Mouse (Mus musculus) MEL (cell line): ENCODE results near the gene Washc4. TPM values are rescaled to one million over a fixed set of nuclear protein-coding genes. Genes with fewer than 3 reads are reported as not detected.

Experiments
- DNase-seq: peaks from one replicate; pipeline ENCODE4 v3.0.0; 2011; ENCODE audit warnings: low read depth, low spot score
- H3K27ac ChIP-seq: 2 replicates; pipeline ENCODE4 v1.5.1; 2012; ENCODE audit warnings: low read depth, mild to moderate bottlenecking, control low read depth, low read length, moderate library complexity; ENCODE audit not compliant: control insufficient read depth
- H3K27me3 ChIP-seq, 2 experiments: fragments of 150-350 bp in 1 of 2; sonication (generic) in 1 of 2; 2 replicates each; pipeline ENCODE4 v1.6.1; 2012; ENCODE audit warnings: low read length in 2 of 2, mild to moderate bottlenecking in 2 of 2, improper control_type of control experiment in 1 of 2, moderate library complexity in 1 of 2; ENCODE audit not compliant: insufficient read depth in 2 of 2, control insufficient read depth in 1 of 2
- H3K36me3 ChIP-seq, 2 experiments: 2 replicates each; pipeline ENCODE4 v1.6.1; 2012 to 2014; ENCODE audit warnings: low read length in 2 of 2, improper control_type of control experiment in 1 of 2, inconsistent platforms in 1 of 2, mild to moderate bottlenecking in 1 of 2; ENCODE audit not compliant: insufficient read depth in 2 of 2, control insufficient read depth in 1 of 2
- H3K4me1 ChIP-seq, 2 experiments: fragments of 150-350 bp in 1 of 2; sonication (generic) in 1 of 2; 2 replicates each; pipeline ENCODE4 v1.6.1; 2012; ENCODE audit warnings: low read length in 2 of 2, improper control_type of control experiment in 1 of 2, mild to moderate bottlenecking in 1 of 2; ENCODE audit not compliant: insufficient read depth in 2 of 2, control insufficient read depth in 1 of 2
- H3K4me3 ChIP-seq, 2 experiments: fragments of 150-350 bp in 1 of 2; sonication (generic) in 1 of 2; 2 replicates each; pipeline ENCODE4 v1.5.1; 2012; ENCODE audit warnings: low read depth in 2 of 2, low read length in 2 of 2, mild to moderate bottlenecking in 2 of 2, moderate library complexity in 2 of 2, control low read depth in 1 of 2, improper control_type of control experiment in 1 of 2; ENCODE audit not compliant: control insufficient read depth in 1 of 2, insufficient read depth in 1 of 2
- H3K79me2 ChIP-seq: 2 replicates; pipeline ENCODE4 v1.6.1; 2012; ENCODE audit warnings: mild to moderate bottlenecking, low read length, moderate library complexity; ENCODE audit not compliant: control insufficient read depth, poor library complexity, insufficient read depth
- H3K9ac ChIP-seq: 2 replicates; pipeline ENCODE4 v1.6.1; 2012; ENCODE audit warnings: low read depth, mild to moderate bottlenecking, control low read depth, low read length, moderate library complexity; ENCODE audit not compliant: control insufficient read depth, poor library complexity, severe bottlenecking
- H3K9me3 ChIP-seq: fragments of 150-350 bp; sonication (generic); replicated peaks from 2 replicates; pipeline ENCODE4 v1.6.1; 2012; ENCODE audit warnings: mild to moderate bottlenecking, low read length, improper control_type of control experiment, moderate library complexity; ENCODE audit not compliant: insufficient read depth
- BHLHE40 ChIP-seq: IDR thresholded peaks from 2 replicates; pipeline ENCODE4 v1.6.1; 2012; ENCODE audit warnings: low read depth, mild to moderate bottlenecking, inconsistent platforms, low read length, improper control_type of control experiment, borderline replicate concordance
- CHD2 ChIP-seq: IDR thresholded peaks from 2 replicates; pipeline ENCODE4 v1.6.1; 2011; ENCODE audit warnings: low read length, improper control_type of control experiment
- CTCF ChIP-seq, 3 experiments: IDR thresholded peaks in 2 of 3; conservative IDR thresholded peaks in 1 of 3; 2 replicates each; pipeline ENCODE4 v1.5.1; 2011 to 2012; ENCODE audit warnings: low read length in 3 of 3, low read depth in 2 of 3, mild to moderate bottlenecking in 2 of 3, improper control_type of control experiment in 1 of 3, inconsistent platforms in 1 of 3, mixed read lengths in 1 of 3, moderate library complexity in 1 of 3; ENCODE audit not compliant: control insufficient read depth in 1 of 3, insufficient read depth in 1 of 3, poor library complexity in 1 of 3, severe bottlenecking in 1 of 3
- E2F4 ChIP-seq: IDR thresholded peaks from 2 replicates; pipeline ENCODE4 v1.6.1; 2011; ENCODE audit warnings: low read depth, low read length, improper control_type of control experiment, borderline replicate concordance
- ELF1 ChIP-seq: IDR thresholded peaks from 2 replicates; pipeline ENCODE4 v1.6.1; 2014; ENCODE audit warnings: low read depth, mild to moderate bottlenecking, inconsistent platforms, low read length, improper control_type of control experiment, moderate library complexity
- EP300 ChIP-seq, 2 experiments: IDR thresholded peaks; 2 replicates each; pipeline ENCODE4 v1.6.1; 2011; ENCODE audit warnings: improper control_type of control experiment in 2 of 2, low read length in 2 of 2, low read depth in 1 of 2, mild to moderate bottlenecking in 1 of 2
- ETS1 ChIP-seq: IDR thresholded peaks from 2 replicates; pipeline ENCODE4 v1.6.1; 2012; ENCODE audit warnings: low read depth, mild to moderate bottlenecking, inconsistent platforms, low read length, improper control_type of control experiment, moderate library complexity
- GABPA ChIP-seq: IDR thresholded peaks from 2 replicates; pipeline ENCODE4 v1.6.1; 2012; ENCODE audit warnings: low read depth, mild to moderate bottlenecking, inconsistent platforms, low read length, improper control_type of control experiment, moderate library complexity
- HCFC1 ChIP-seq: IDR thresholded peaks from 2 replicates; pipeline ENCODE4 v1.6.1; 2012; ENCODE audit warnings: low read depth, mild to moderate bottlenecking, inconsistent platforms, low read length, improper control_type of control experiment, moderate library complexity
- JUND ChIP-seq: IDR thresholded peaks from 2 replicates; pipeline ENCODE4 v1.6.1; 2011; ENCODE audit warnings: low read depth, mild to moderate bottlenecking, improper control_type of control experiment, low read length
- KAT2A ChIP-seq: conservative IDR thresholded peaks from 2 replicates; pipeline ENCODE4 v1.6.1; 2012; ENCODE audit warnings: low read depth, low read length, improper control_type of control experiment, inconsistent platforms
- MAFK ChIP-seq: IDR thresholded peaks from 2 replicates; pipeline ENCODE4 v1.6.1; 2011; ENCODE audit warnings: low read depth, mild to moderate bottlenecking, low read length, improper control_type of control experiment, borderline replicate concordance
- MAX ChIP-seq: IDR thresholded peaks from 2 replicates; pipeline ENCODE4 v1.6.1; 2011; ENCODE audit warnings: low read length, improper control_type of control experiment
- MAZ ChIP-seq: IDR thresholded peaks from 2 replicates; pipeline ENCODE4 v1.6.1; 2012; ENCODE audit warnings: low read depth, mild to moderate bottlenecking, inconsistent platforms, low read length, improper control_type of control experiment
- MEF2A ChIP-seq: IDR thresholded peaks from 2 replicates; pipeline ENCODE4 v1.6.1; 2014; ENCODE audit warnings: low read depth, mild to moderate bottlenecking, inconsistent platforms, low read length, improper control_type of control experiment; ENCODE audit not compliant: poor library complexity, insufficient replicate concordance, severe bottlenecking; ENCODE audit errors: extremely low read depth
- MXI1 ChIP-seq: IDR thresholded peaks from 2 replicates; pipeline ENCODE4 v1.6.1; 2011; ENCODE audit warnings: mild to moderate bottlenecking, low read depth, low read length, improper control_type of control experiment
- MYB ChIP-seq: IDR thresholded peaks from 2 replicates; pipeline ENCODE4 v1.6.1; 2011; ENCODE audit warnings: mild to moderate bottlenecking, low read depth, low read length, improper control_type of control experiment
- MYC ChIP-seq: IDR thresholded peaks from 2 replicates; pipeline ENCODE4 v1.6.1; 2011; ENCODE audit warnings: low read depth, mild to moderate bottlenecking, low read length, improper control_type of control experiment, moderate library complexity
- NRF1 ChIP-seq: IDR thresholded peaks from 2 replicates; pipeline ENCODE4 v1.6.1; 2014; ENCODE audit warnings: low read depth, mild to moderate bottlenecking, inconsistent platforms, low read length, improper control_type of control experiment, moderate library complexity; ENCODE audit not compliant: poor library complexity, insufficient read depth, severe bottlenecking
- POLR2A ChIP-seq, 2 experiments: IDR thresholded peaks; 2 replicates each; pipeline ENCODE4 v1.6.1; 2011 to 2012; ENCODE audit warnings: low read length in 2 of 2, mild to moderate bottlenecking in 2 of 2, control low read depth in 1 of 2, improper control_type of control experiment in 1 of 2, low read depth in 1 of 2, moderate library complexity in 1 of 2; ENCODE audit not compliant: control insufficient read depth in 1 of 2, insufficient read depth in 1 of 2, poor library complexity in 1 of 2
- POLR2AphosphoS5 ChIP-seq: IDR thresholded peaks from 2 replicates; pipeline ENCODE4 v1.6.1; 2012; ENCODE audit warnings: low read depth, borderline replicate concordance, mild to moderate bottlenecking, inconsistent platforms, low read length, moderate library complexity, mixed read lengths
- RAD21 ChIP-seq: IDR thresholded peaks from 2 replicates; pipeline ENCODE4 v1.6.1; 2011; ENCODE audit warnings: mild to moderate bottlenecking, low read depth, low read length, improper control_type of control experiment
- RCOR1 ChIP-seq: IDR thresholded peaks from 2 replicates; pipeline ENCODE4 v1.6.1; 2012; ENCODE audit warnings: low read depth, mild to moderate bottlenecking, inconsistent platforms, low read length, improper control_type of control experiment
- SIN3A ChIP-seq: IDR thresholded peaks from 2 replicates; pipeline ENCODE4 v1.6.1; 2012; ENCODE audit warnings: low read length, improper control_type of control experiment, inconsistent platforms
- SMC3 ChIP-seq: IDR thresholded peaks from 2 replicates; pipeline ENCODE4 v1.6.1; 2011; ENCODE audit warnings: low read depth, low read length, improper control_type of control experiment
- TAL1 ChIP-seq: IDR thresholded peaks from 2 replicates; pipeline ENCODE4 v1.6.1; 2012; ENCODE audit warnings: mild to moderate bottlenecking, inconsistent platforms, low read length, moderate library complexity, mixed read lengths
- TCF12 ChIP-seq: IDR thresholded peaks from 2 replicates; pipeline ENCODE4 v1.6.1; 2014; ENCODE audit warnings: low read depth, mild to moderate bottlenecking, inconsistent platforms, low read length, improper control_type of control experiment, moderate library complexity
- UBTF ChIP-seq: IDR thresholded peaks from 2 replicates; pipeline ENCODE4 v1.6.1; 2012; ENCODE audit warnings: low read depth, mild to moderate bottlenecking, inconsistent platforms, low read length, improper control_type of control experiment, moderate library complexity, borderline replicate concordance; ENCODE audit not compliant: insufficient read depth
- USF1 ChIP-seq: IDR thresholded peaks from 2 replicates; pipeline ENCODE4 v1.6.1; 2014; ENCODE audit warnings: low read depth, mild to moderate bottlenecking, inconsistent platforms, low read length, improper control_type of control experiment, moderate library complexity
- USF2 ChIP-seq, 2 experiments: IDR thresholded peaks; 2 replicates each; pipeline ENCODE4 v1.6.1; 2011 to 2012; ENCODE audit warnings: improper control_type of control experiment in 2 of 2, low read length in 2 of 2, borderline replicate concordance in 1 of 2, inconsistent platforms in 1 of 2, low read depth in 1 of 2, mild to moderate bottlenecking in 1 of 2; ENCODE audit not compliant: insufficient read depth in 1 of 2
- ZC3H11A ChIP-seq: IDR thresholded peaks from 2 replicates; pipeline ENCODE4 v1.6.1; 2012; ENCODE audit warnings: low read depth, mild to moderate bottlenecking, inconsistent platforms, low read length, improper control_type of control experiment
- ZKSCAN1 ChIP-seq: IDR thresholded peaks from 2 replicates; pipeline ENCODE4 v1.6.1; 2012; ENCODE audit warnings: low read depth, mild to moderate bottlenecking, inconsistent platforms, low read length, improper control_type of control experiment, moderate library complexity
- ZMIZ1 ChIP-seq: IDR thresholded peaks from 2 replicates; pipeline ENCODE4 v1.6.1; 2012; ENCODE audit warnings: low read depth, mild to moderate bottlenecking, inconsistent platforms, low read length, improper control_type of control experiment, moderate library complexity
- ZNF384 ChIP-seq: IDR thresholded peaks from 2 replicates; pipeline ENCODE4 v1.6.1; 2012; ENCODE audit warnings: low read depth, mild to moderate bottlenecking, inconsistent platforms, low read length, improper control_type of control experiment
- polyA plus RNA-seq, 2 experiments: library from polyadenylated mRNA; stranded (reverse) in 1 of 2; unstranded in 1 of 2; fragments of >175 nt in 1 of 2; fragments of >200 nt in 1 of 2; gene quantifications; 2 replicates each; pipeline versions ENCODE4 v1.2.1 to v1.2.4; 2012; ENCODE audit warnings: low replicate concordance in 2 of 2, low read depth in 1 of 2; ENCODE audit not compliant: insufficient read length in 2 of 2, insufficient read depth in 1 of 2, missing spikeins in 1 of 2
- total RNA-seq: library from RNA; depleted of rRNA; stranded (reverse); fragments of 300-350 nt; gene quantifications from 2 replicates; pipeline ENCODE4 v1.2.3, GENCODE M21; 2012; rRNA removed

The Washc4 gene
- 16.2 and 18.5 TPM in 2 replicates for total RNA-seq
- polyA plus RNA-seq: 10 to 100 TPM in 1 of 2 experiments, not detected in 1; 13.6 TPM

DNA sequence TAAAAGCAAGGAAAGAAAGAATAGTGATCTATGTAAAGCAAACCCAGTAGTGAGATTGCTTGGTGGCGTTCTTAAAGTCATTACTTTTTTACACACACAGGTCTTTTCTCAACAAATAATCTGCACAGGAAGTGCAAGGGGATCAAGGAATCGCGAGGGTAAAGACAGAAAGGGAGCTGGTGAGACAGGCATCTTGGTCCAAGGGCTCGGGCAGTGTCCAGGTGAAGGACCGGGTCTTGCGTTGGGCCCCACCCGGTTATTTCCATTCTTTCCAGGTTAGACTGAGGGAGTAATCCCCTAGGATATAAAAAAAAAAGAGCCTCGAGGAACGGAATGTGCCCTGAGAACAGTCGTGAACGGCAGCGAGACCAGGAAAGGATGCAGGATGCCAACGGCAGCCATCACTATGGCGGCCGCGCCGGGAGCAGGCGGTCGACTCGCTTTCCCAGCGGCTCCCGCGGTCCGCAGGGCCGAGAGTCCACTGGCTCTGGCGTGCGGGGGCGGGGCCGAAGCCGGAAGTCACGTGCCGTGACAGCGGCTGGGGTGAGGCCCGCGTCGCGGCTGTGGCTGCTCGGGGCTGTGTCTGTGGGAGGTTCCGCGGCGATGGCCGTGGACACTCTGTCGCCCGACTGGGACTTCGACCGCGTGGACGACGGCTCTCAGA, at the start of gene Washc4:
Gene Washc4 (plus strand): TSS at position 314 of the 664 bp plus-strand sequence.
- H3K4me1 ChIP-seq: no peaks in the 10 kb centered on the region; a peak in 2 of 4 replicates
- H3K27ac ChIP-seq: peak within 1 kb of the TSS; percentile 38
- H3K79me2 ChIP-seq: peaks cover 21% of the 10 kb centered on the region
- no peaks in the 10 kb centered on the region for H3K9me3 ChIP-seq
- peak; percentile 91 for DNase-seq
- peak within 1 kb of the TSS; percentile 84 to 97 for H3K4me3 ChIP-seq
- H3K27me3 ChIP-seq: no peaks in the 10 kb centered on the region
- peak within 1 kb of the TSS; percentile 80 for H3K9ac ChIP-seq
- peaks cover 0 to 14% of the 10 kb centered on the region in 2 experiments; a peak in 2 of 4 replicates for H3K36me3 ChIP-seq
- TF ChIP-seq BHLHE40 (peak; percentile 97), MAX (peak; percentile 92), MAZ (peak; percentile 64; the same call in 1 of the 2 replicates), KAT2A (peak; percentile 72; the same call in 1 of the 2 replicates), MYB (no peak), POLR2AphosphoS5 (no peak), CTCF (IDR thresholded peaks at IDR 0.05 in 2 of 3, conservative IDR thresholded peaks at IDR 0.05 in 1 of 3; ENCODE audit: control insufficient read depth in 1 of 3, insufficient read depth in 1 of 3, low read depth in 2 of 3, low read length in 3 of 3, poor library complexity in 1 of 3, severe bottlenecking in 1 of 3) (no peak), TCF12 (peak; percentile 80), SIN3A (no peak; the same call in none of the 2 replicates), CHD2 (no peak), USF2 (IDR thresholded peaks at IDR 0.05; ENCODE audit: borderline replicate concordance in 1 of 2, insufficient read depth in 1 of 2, low read depth in 1 of 2, low read length in 2 of 2) (peak; percentile 58 to 83; a peak in 3 of 4 replicates), RCOR1 (peak; percentile 62), MAFK (no peak), GABPA (no peak), ELF1 (peak; percentile 61; the same call in 1 of the 2 replicates), ZKSCAN1 (no peak), MYC (peak; percentile 70), EP300 (IDR thresholded peaks at IDR 0.05; ENCODE audit: low read depth in 1 of 2, low read length in 2 of 2) (peak in 1 of 2 experiments; percentile 24; a peak in 1 of 4 replicates), ZNF384 (no peak), RAD21 (no peak), UBTF (no peak), MXI1 (0 out of 2 replicates have a peak, but pooled peaks have one; percentile 67), ZMIZ1 (peak; percentile 89), SMC3 (no peak), JUND (0 out of 2 replicates have a peak, but pooled peaks have one; percentile 32), E2F4 (no peak), HCFC1 (peak; percentile 94), USF1 (peak; percentile 99), NRF1 (no peak; the same call in 1 of the 2 replicates), MEF2A (peak; percentile 35; the same call in 1 of the 2 replicates), TAL1 (no peak), POLR2A (IDR thresholded peaks at IDR 0.05; ENCODE audit: control insufficient read depth in 1 of 2, insufficient read depth in 1 of 2, low read depth in 1 of 2, low read length in 2 of 2, poor library complexity in 1 of 2) (peak; percentile 83 to 97), ZC3H11A (0 out of 2 replicates have a peak, but pooled peaks have one; percentile 1), ETS1 (no peak)
